In the genomic region with DNA sequence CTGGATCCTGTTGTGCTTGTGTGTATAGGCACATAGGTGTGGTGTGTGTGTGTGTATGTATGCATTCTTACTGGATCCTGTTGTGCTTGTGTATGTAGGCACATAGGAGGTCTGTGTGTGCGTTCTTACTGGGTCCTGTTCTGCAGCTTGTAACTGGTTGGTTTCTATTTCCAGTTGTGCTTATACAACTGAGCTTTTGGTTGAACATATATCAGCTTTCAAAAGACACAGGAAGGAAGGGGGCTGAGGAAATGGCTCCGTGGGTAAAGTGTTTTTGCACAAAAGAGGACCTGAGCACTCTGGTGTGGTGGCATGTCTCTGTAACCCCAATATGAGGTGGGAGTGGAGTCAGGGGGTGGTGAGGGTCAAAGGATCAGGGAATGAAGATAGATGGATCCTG, we compare ENCODE assay signal across 18 mouse cellular contexts. TPM values are rescaled to one million over a fixed set of nuclear protein-coding genes. Genes with fewer than 3 reads are reported as not detected.
DNase-seq lines count a peak whose midpoint lies in the region; TF ChIP-seq lines count a peak whose summit lies in the region.
"Had no signal": no experiment of that assay in that cellular context is flagged by ENCODE, and none has a peak within 500 bp of the region (broad histone marks: within the 10 kb centered on the region; RNA-seq: fewer than 3 reads in every experiment).

No protein-coding gene starts in this region.

- no peak for TF ChIP-seq CTCF in thymus, adult 2 months (IDR thresholded peaks at IDR 0.05; ENCODE audit: borderline replicate concordance, control insufficient read depth, extremely low read depth, insufficient read depth, low read length, poor library complexity)
- no peak for TF ChIP-seq CTCF in small intestine, adult 2 months (IDR thresholded peaks at IDR 0.05; ENCODE audit: extremely low read depth, insufficient read length, insufficient replicate concordance, low read depth, low read length)

- TF ChIP-seq POLR2A in thymus, adult 2 months (IDR thresholded peaks at IDR 0.05; ENCODE audit: control insufficient read depth, extremely low read depth, insufficient read depth, low read length, poor library complexity), result no peak
- no peak for TF ChIP-seq POLR2A in small intestine, adult 2 months (IDR thresholded peaks at IDR 0.05; ENCODE audit: low read depth, low read length)

- peak overlapping the region; percentile 83 for H3K27ac ChIP-seq in thymus, adult 2 months (ENCODE audit: control insufficient read depth, insufficient read depth, low read length)
- H3K27ac ChIP-seq in small intestine, adult 2 months (ENCODE audit: insufficient read depth, low read depth, low read length), result peak overlapping the region; percentile 30
- H3K27ac ChIP-seq: forebrain, embryonic 12.5 days; heart, adult 2 months; hindbrain, embryonic 10.5 days; midbrain, embryonic 10.5 days had no signal

- no peak for DNase-seq in thymus, adult 2 months
- no peak for DNase-seq in thymus, postnatal 4 days
- peak; percentile 22 for DNase-seq in T-cell, adult 2 months (ENCODE audit: low spot score)
- DNase-seq in induced T-regulatory cell, adult 2 months (ENCODE audit: low read depth), result peak; percentile 52
- DNase-seq in left cerebral cortex, adult 18-20 months (ENCODE audit: low spot score in 2 of 2), result no peak
- DNase-seq in layer of hippocampus, adult 9-10 months (ENCODE audit: low spot score), result no peak
- DNase-seq: cerebellum, adult 9-10 months; gastrocnemius, postnatal 10 days; heart, adult 2 months; kidney, postnatal 4 days; lung, embryonic 14.5 days; lung, postnatal 36 days; retina, postnatal 1 day; right cerebral cortex, postnatal 4 days had no signal

- H3K36me3 ChIP-seq in thymus, adult 2 months (ENCODE audit: control insufficient read depth, insufficient read depth, low read length), result peaks cover 13% of the 10 kb centered on the region
- H3K36me3 ChIP-seq in small intestine, adult 2 months (ENCODE audit: control insufficient read depth, insufficient read depth, low read length), result peaks cover 79% of the 10 kb centered on the region

- no peak overlapping the region for H3K4me3 ChIP-seq in thymus, adult 2 months (ENCODE audit: control insufficient read depth, insufficient read depth, low read length)
- no peak overlapping the region for H3K4me3 ChIP-seq in small intestine, adult 2 months (ENCODE audit: low read depth, low read length)
- H3K4me3 ChIP-seq: forebrain, embryonic 12.5 days; heart, adult 2 months; hindbrain, embryonic 10.5 days; midbrain, embryonic 10.5 days had no signal

- peaks cover 47% of the 10 kb centered on the region for H3K4me1 ChIP-seq in thymus, adult 2 months (replicated peaks; ENCODE audit: control insufficient read depth, insufficient read depth, low read length)
- 0 out of 2 replicates have a peak, but pooled peaks cover 3% of the 10 kb centered on the region for H3K4me1 ChIP-seq in small intestine, adult 2 months (ENCODE audit: control insufficient read depth, insufficient read depth, insufficient read length, low read length)

- H3K27me3 ChIP-seq in thymus, adult 2 months (ENCODE audit: control insufficient read depth, insufficient read depth, low read length), result no peaks in the 10 kb centered on the region; the same call in 1 of the 2 replicates
- H3K27me3 ChIP-seq in small intestine, adult 2 months (ENCODE audit: control insufficient read depth, insufficient read depth, low read length), result no peaks in the 10 kb centered on the region
- H3K27me3 ChIP-seq: forebrain, embryonic 12.5 days had no signal

- 6% methylated on average over 2 of the region's 2 CpGs for WGBS in thymus, adult 2 months
- WGBS in small intestine, adult 2 months, result 80% methylated on average over 2 of the region's 2 CpGs

RNA-seq across cellular contexts. Expression of a gene that starts 24.5 kb away (rescaled TPM):
- polyA plus RNA-seq in thymus, adult 2 months (2012; rRNA removed), result 0.37 and 0.46 TPM in 2 replicates
- polyA plus RNA-seq in small intestine, adult 2 months (2012; rRNA removed), result 0.43 and 0.48 TPM in 2 replicates
- total RNA-seq in left cerebral cortex, adult 18-20 months (2021), result 1 to 10 TPM in 1 of 2 experiments, under 1 TPM in 1; 0.84 to 1.3 TPM

RNA-seq across cellular contexts. Expression of a gene that starts 57.2 kb away (rescaled TPM):
- polyA plus RNA-seq in thymus, adult 2 months (2012; rRNA removed), result 32.2 and 42.5 TPM in 2 replicates
- 58.6 and 69.4 TPM in 2 replicates for polyA plus RNA-seq in small intestine, adult 2 months (2012; rRNA removed)
- total RNA-seq in left cerebral cortex, adult 18-20 months (2021), result 10 to 100 TPM; 50.2 to 53.9 TPM

Comparison
In these comparisons a context has a peak if more than half of its experiments do, and no peak if none do; other contexts are left out.
1. DNase-seq: peak in T-cell, adult 2 months (single experiment) and induced T-regulatory cell, adult 2 months (single experiment); none in thymus, adult 2 months (single experiment), thymus, postnatal 4 days (single experiment), left cerebral cortex, adult 18-20 months (0 of 2) and layer of hippocampus, adult 9-10 months (single experiment).